Mouse (Mus musculus): Measurements from ENCODE around the gene Cfap298.

The Cfap298 gene

DNA sequence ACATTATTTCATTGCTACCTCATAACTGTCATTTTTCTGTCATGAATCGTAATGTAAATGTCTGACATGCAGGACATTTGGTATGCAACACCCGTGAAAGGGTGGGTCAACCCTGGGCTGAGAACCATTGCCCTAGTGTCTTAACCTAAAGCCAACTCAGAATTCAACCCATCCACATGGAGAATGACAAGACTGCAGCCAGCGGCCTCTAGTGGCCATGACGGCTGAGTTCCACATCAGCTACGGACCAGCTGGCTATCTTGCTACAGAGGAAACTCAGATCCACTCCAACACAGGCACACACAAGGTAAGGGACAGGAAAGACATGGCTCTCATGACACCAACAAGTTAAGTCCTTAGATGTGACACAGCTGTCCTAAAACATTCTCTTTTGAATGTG lies 9.5 kb downstream of the Cfap298 start:
- ChIA-PET CTCF (interaction anchor here (0.6 to 3.1 kb wide), 21 partner anchors 9 to 189 kb away, joined by 3 to 19 read pairs (median 4); partner anchors contain the start of genes Cfap298 (in 3 of the 4), Eva1c (in 2 of the 4) and Synj1 (in 1 of the 4)), POLR2A (interaction anchor here in 3 of 4 experiments (1.0 to 3.7 kb wide), 7 partner anchors 8 to 705 kb away, joined by 3 to 33 read pairs (median 6); partner anchors contain the start of genes Cfap298 (in 2 of the 3) and Sod1 (in 1 of the 3))

GRCm38 (mm10) chr16:90924606-90925370 lies 10.1 kb downstream of the Cfap298 start:
- POLR2A ChIA-PET: interaction anchor here (0.6 to 3.7 kb wide), 12 partner anchors 7 to 1550 kb away, joined by 3 to 33 read pairs (median 3); partner anchors contain the start of genes Cfap298 (in 3 of the 4) and Sod1 (in 1 of the 4)
- CTCF ChIA-PET: interaction anchor here (0.6 to 3.1 kb wide), 26 partner anchors 9 to 213 kb away, joined by 3 to 19 read pairs (median 4); partner anchors contain the start of genes Cfap298 (in 3 of the 4), Eva1c (in 3 of the 4) and Synj1 (in 1 of the 4)

GRCm38 (mm10) chr16:90921471-90922159 lies 13.3 kb downstream of the Cfap298 start:
- ChIA-PET POLR2A (interaction anchor here in 3 of 4 experiments (0.9 to 2.3 kb wide), 7 partner anchors 9 to 13 kb away, joined by 3 to 12 read pairs (median 4); partner anchors contain the start of gene Cfap298 (in 2 of the 3)), CTCF (interaction anchor here (0.6 to 1.9 kb wide), 8 partner anchors 12 to 1301 kb away, joined by 3 to 5 read pairs (median 3); partner anchors contain the start of gene Eva1c (in 1 of the 4))

DNA sequence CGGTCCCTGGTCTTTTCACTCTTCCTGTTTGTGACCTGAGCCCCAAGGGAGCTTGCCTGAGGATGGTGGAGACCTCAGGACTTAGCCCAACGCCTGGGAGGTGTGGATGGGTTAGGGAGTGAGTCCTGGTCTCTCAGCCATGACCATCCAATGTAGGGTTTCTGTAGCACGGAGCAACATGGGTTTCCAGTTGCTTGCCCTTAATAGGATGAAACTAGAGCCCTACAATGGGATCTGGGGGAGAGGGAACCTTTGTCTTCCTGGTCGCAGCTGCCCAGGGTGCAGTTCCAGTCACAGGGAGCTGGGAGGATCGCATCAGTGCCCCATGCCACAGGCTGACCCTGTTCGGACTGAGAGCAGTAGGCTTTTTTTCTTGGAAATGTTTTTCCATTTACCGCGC lies 17.8 kb downstream of the Cfap298 start:
- POLR2A ChIA-PET: interaction anchor here in 3 of 4 experiments (0.8 to 3.0 kb wide), 9 partner anchors 8 to 137 kb away, joined by 3 to 12 read pairs (median 3); partner anchors contain the start of gene Cfap298 (in 3 of the 3)
- CTCF ChIA-PET: interaction anchor here in 2 of 4 experiments (0.5 to 1.1 kb wide), 2 partner anchors 8 to 29 kb away, joined by 3 read pairs; no protein-coding TSS in a partner anchor

- ChIA-PET CTCF (interaction anchor here in 2 of 4 experiments (1.1 to 1.3 kb wide), 3 partner anchors 8 to 518 kb away, joined by 3 to 5 read pairs (median 4); no protein-coding TSS in a partner anchor), POLR2A (interaction anchor here (0.5 to 3.0 kb wide), 11 partner anchors 8 to 526 kb away, joined by 3 to 12 read pairs (median 3); partner anchors contain the start of gene Cfap298 (in 3 of the 4))
Measured at GRCm38 (mm10) chr16:90916040-90916481, 18.9 kb downstream of the Cfap298 start.

GRCm38 (mm10) chr16:90911766-90912165 lies 23.1 kb downstream of the Cfap298 start:
- ChIA-PET CTCF (interaction anchor here in 1 of 4 experiments (1.4 kb wide), 1 partner anchor 14 kb away, joined by 6 read pairs; no protein-coding TSS in a partner anchor), POLR2A (interaction anchor here in 3 of 4 experiments (0.6 to 4.1 kb wide), 8 partner anchors 10 to 299 kb away, joined by 3 to 18 read pairs (median 4); partner anchors contain the start of gene Cfap298 (in 3 of the 3))

- POLR2A ChIA-PET: interaction anchor here in 3 of 4 experiments (0.6 to 4.1 kb wide), 7 partner anchors 11 to 135 kb away, joined by 3 to 18 read pairs (median 4); partner anchors contain the start of gene Cfap298 (in 2 of the 3)
- CTCF ChIA-PET: interaction anchor here in 1 of 4 experiments (1.4 kb wide), 1 partner anchor 14 kb away, joined by 6 read pairs; no protein-coding TSS in a partner anchor
Measured at GRCm38 (mm10) chr16:90910855-90911533, 23.9 kb downstream of the Cfap298 start.

DNA sequence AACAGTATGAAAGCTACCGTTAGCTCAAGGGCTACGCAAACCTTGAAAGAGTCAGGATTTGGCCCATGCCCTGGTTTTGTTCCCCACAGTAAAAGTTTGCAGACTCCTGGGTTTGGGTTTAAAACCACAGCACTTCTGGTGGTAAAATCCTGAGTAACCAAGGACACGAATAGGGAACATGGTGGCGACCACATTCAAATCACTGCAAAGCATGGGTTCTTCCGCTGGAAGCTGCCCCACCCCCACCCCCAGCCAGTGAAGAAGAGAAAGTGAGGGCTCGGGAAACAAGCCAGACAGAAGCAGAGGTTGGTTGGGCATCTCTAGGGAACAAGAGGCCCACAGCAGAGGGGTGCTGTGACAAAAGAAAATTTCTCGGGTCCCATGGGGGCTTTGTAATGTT lies 27.7 kb downstream of the Cfap298 start:
- ChIA-PET CTCF (no interaction called here), POLR2A (interaction anchor here in 1 of 4 experiments (0.5 to 1.7 kb wide), 2 partner anchors 21 to 103 kb away, joined by 3 read pairs; no protein-coding TSS in a partner anchor)

GRCm38 (mm10) chr16:90903300-90903699 lies 31.6 kb downstream of the Cfap298 start:
- POLR2A ChIA-PET: interaction anchor here (0.6 to 2.0 kb wide), 10 partner anchors 13 to 683 kb away, joined by 3 to 8 read pairs (median 4); partner anchors contain the start of genes Cfap298 (in 2 of the 4) and Sod1 (in 1 of the 4)

GRCm38 (mm10) chr16:90901364-90901763 lies 33.5 kb downstream of the Cfap298 start:
- CTCF ChIA-PET: interaction anchor here in 1 of 4 experiments (0.5 kb wide), 1 partner anchor 217 kb away, joined by 3 read pairs; no protein-coding TSS in a partner anchor
- POLR2A ChIA-PET: interaction anchor here in 3 of 4 experiments (0.6 to 0.9 kb wide), 3 partner anchors 46 to 84 kb away, joined by 4 read pairs; no protein-coding TSS in a partner anchor

More at GRCm38 (mm10) chr16:90903300-90903699, 31.6 kb downstream of the Cfap298 start:
- CTCF ChIA-PET: interaction anchor here in 3 of 4 experiments (1.0 to 2.2 kb wide), 3 partner anchors 21 to 22 kb away, joined by 3 to 9 read pairs (median 5); no protein-coding TSS in a partner anchor

DNA sequence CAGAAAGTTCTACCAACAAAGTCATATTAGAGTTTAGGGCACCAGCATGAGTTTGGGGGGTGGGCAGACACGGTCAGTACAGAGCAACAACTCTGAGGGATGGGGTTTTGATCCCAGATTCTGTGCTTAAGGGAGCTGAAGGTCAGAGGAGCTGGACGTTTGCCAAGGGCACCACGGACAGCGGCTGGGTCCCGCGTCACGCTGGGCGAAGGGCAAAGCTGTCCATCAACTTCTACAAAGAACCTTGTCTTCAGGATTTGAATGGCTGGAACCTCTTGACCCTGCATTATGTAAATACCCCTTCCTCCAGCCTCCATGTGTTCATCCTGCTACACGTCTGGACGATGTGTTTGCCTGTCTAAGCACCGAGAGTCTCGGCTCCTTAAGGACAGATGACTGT lies 35.4 kb downstream of the Cfap298 start:
- CTCF ChIA-PET: interaction anchor here in 3 of 4 experiments (0.6 to 0.7 kb wide), 3 partner anchors 26 to 1071 kb away, joined by 3 to 6 read pairs (median 6); no protein-coding TSS in a partner anchor
- POLR2A ChIA-PET: interaction anchor here in 3 of 4 experiments (0.5 to 1.1 kb wide), 5 partner anchors 10 to 47 kb away, joined by 3 to 5 read pairs (median 3); no protein-coding TSS in a partner anchor

DNA sequence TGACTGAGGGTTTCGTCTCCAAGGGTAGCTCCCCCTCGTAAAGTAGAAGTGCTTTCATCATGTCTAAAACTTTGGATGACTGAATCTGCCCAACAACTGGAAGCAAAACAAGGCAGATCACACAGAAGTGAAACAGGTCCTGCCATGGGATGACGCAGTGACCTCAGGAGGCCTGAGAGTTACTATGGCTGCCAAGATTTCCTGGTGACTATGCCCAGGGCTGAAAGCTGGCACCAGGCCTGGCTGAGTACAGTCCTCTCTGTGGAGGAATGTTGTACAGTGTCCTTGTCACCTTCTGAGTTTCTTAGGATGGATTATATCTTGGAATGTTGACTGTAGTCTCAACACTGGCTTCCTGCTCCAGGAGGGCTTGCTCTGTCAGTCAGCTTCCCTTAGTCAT lies 37.3 kb downstream of the Cfap298 start:
- CTCF ChIA-PET: interaction anchor here in 1 of 4 experiments (0.6 kb wide), 1 partner anchor 255 kb away, joined by 3 read pairs; no protein-coding TSS in a partner anchor
- POLR2A ChIA-PET: interaction anchor here in 3 of 4 experiments (0.6 to 1.1 kb wide), 4 partner anchors 35 to 48 kb away, joined by 3 read pairs; partner anchors contain the start of gene Cfap298 (in 2 of the 3)

GRCm38 (mm10) chr16:90893792-90894191 lies 41.1 kb downstream of the Cfap298 start:
- POLR2A ChIA-PET: interaction anchor here in 2 of 4 experiments (0.5 to 1.5 kb wide), 2 partner anchors 18 to 673 kb away, joined by 3 read pairs; partner anchors contain the start of gene Sod1 (in 1 of the 2)
- CTCF ChIA-PET: interaction anchor here in 1 of 4 experiments (0.7 kb wide), 1 partner anchor 79 kb away, joined by 4 read pairs; no protein-coding TSS in a partner anchor

DNA sequence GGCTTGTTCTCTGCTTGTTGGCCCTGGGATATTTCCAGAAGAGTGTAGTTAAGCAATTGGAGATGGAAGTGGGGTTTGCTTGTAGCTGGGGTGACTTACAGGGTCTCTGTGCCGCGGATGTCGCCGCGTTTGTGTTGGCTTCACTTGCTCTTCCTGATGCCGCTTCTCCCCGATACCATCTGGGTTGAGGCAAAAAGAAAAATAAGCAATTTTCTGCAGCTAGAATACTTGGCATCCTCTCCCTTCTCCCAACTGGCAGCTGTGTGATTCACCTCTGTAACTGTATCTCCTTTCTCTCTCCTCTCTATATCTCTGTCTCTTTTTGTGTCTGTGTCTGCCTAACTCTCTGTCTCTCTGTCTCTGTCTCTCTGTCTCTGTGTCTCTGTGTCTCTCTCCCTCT lies 41.9 kb downstream of the Cfap298 start:
- CTCF ChIA-PET: interaction anchor here in 1 of 4 experiments (0.7 kb wide), 1 partner anchor 80 kb away, joined by 4 read pairs; no protein-coding TSS in a partner anchor
- POLR2A ChIA-PET: interaction anchor here in 1 of 4 experiments (1.5 kb wide), 1 partner anchor 673 kb away, joined by 3 read pairs; the partner anchor contains the start of gene Sod1

GRCm38 (mm10) chr16:90892081-90892480 lies 42.8 kb downstream of the Cfap298 start:
- CTCF ChIA-PET: no interaction called here
- POLR2A ChIA-PET: no interaction called here

- ChIA-PET CTCF (interaction anchor here in 2 of 4 experiments (0.5 to 0.6 kb wide), 2 partner anchors 65 to 159 kb away, joined by 4 to 6 read pairs; partner anchors contain the start of gene Eva1c (in 1 of the 2)), POLR2A (no interaction called here)
Measured at GRCm38 (mm10) chr16:90891601-90892000, 43.3 kb downstream of the Cfap298 start.

Data from embryonic stem cell, embryonic (primary cell).